Mouse (Mus musculus) heart, adult 2 months (tissue): Measurements from ENCODE around the gene Mkrn2os.

ENCODE experiments used
- CTCF ChIP-seq: fragments of 200-600 bp; IDR thresholded peaks from 2 replicates; pipeline ENCODE4 v1.8.1; 2022; ENCODE audit warnings: antibody characterized with exemption, mild to moderate bottlenecking, moderate library complexity
- EP300 ChIP-seq: fragments of 200-500 bp; IDR thresholded peaks from 2 replicates; pipeline ENCODE4 v1.6.1; 2011; ENCODE audit warnings: low read depth, low read length, control low read depth; ENCODE audit not compliant: insufficient read depth

- TF ChIP-seq CTCF: no peak
- no peak for TF ChIP-seq EP300
Measured at GRCm38 (mm10) chr6:115634015-115634414, 41.6 kb upstream of the Mkrn2os start.
